Mouse (Mus musculus) spleen, adult 12 weeks (tissue): Measurements from ENCODE around the gene Rnf220.

Experiments used
- DNase-seq: peaks from one replicate; pipeline ENCODE4 v3.0.0; 2022; ENCODE audit warnings: low spot score

Gene Rnf220

GRCm38 (mm10) chr4:117436995-117437660 lies 59.7 kb downstream of the Rnf220 start:
- DNase-seq = no peak

GRCm38 (mm10) chr4:117434336-117434735 lies 62.5 kb downstream of the Rnf220 start:
- no peak for DNase-seq

- DNase-seq = no peak
These were observed 67.2 kb downstream of the Rnf220 start for GRCm38 (mm10) chr4:117429604-117430003.

- DNase-seq = no peak
These were observed 69.3 kb downstream of the Rnf220 start for GRCm38 (mm10) chr4:117427540-117427939.

- no peak for DNase-seq
These were observed 75.8 kb downstream of the Rnf220 start for GRCm38 (mm10) chr4:117421077-117421476.

- DNase-seq = no peak
These were observed 80.0 kb downstream of the Rnf220 start for GRCm38 (mm10) chr4:117416827-117417226.

GRCm38 (mm10) chr4:117410049-117410410 lies 86.8 kb downstream of the Rnf220 start:
- no peak for DNase-seq

GRCm38 (mm10) chr4:117409144-117410048 lies 87.5 kb downstream of the Rnf220 start:
- no peak for DNase-seq

- no peak for DNase-seq
These were observed 88.9 kb downstream of the Rnf220 start for GRCm38 (mm10) chr4:117407945-117408344.

- DNase-seq = no peak
These were observed 90.9 kb downstream of the Rnf220 start for GRCm38 (mm10) chr4:117405999-117406398.

- no peak for DNase-seq
These were observed 91.6 kb downstream of the Rnf220 start for GRCm38 (mm10) chr4:117405211-117405610.

- no peak for DNase-seq
These were observed 93.4 kb downstream of the Rnf220 start for GRCm38 (mm10) chr4:117403411-117403810.

- no peak for DNase-seq
These were observed 99.7 kb downstream of the Rnf220 start for GRCm38 (mm10) chr4:117397128-117397527.

GRCm38 (mm10) chr4:117393027-117393426 lies 103.8 kb downstream of the Rnf220 start:
- DNase-seq = no peak

- DNase-seq = no peak
These were observed 104.5 kb downstream of the Rnf220 start for GRCm38 (mm10) chr4:117392391-117392790.

- no peak for DNase-seq
These were observed 104.9 kb downstream of the Rnf220 start for GRCm38 (mm10) chr4:117391966-117392365.

GRCm38 (mm10) chr4:117390850-117391795 lies 105.7 kb downstream of the Rnf220 start:
- DNase-seq = no peak

- no peak for DNase-seq
These were observed 107.4 kb downstream of the Rnf220 start for GRCm38 (mm10) chr4:117389264-117390054.

- DNase-seq = no peak
These were observed 111.6 kb downstream of the Rnf220 start for GRCm38 (mm10) chr4:117385247-117385646.

- no peak for DNase-seq
These were observed 115.0 kb downstream of the Rnf220 start for GRCm38 (mm10) chr4:117381846-117382245.

- DNase-seq = no peak
These were observed 116.3 kb downstream of the Rnf220 start for GRCm38 (mm10) chr4:117380558-117380935.
